22 mouse cellular contexts compared by ENCODE assay signal in genomic region chr12:99473406-99474133, GRCm38 (mm10).
DNase-seq lines count a peak whose midpoint lies in the region; ATAC-seq lines count a peak whose summit lies in the region.
"Had no signal": no experiment of that assay in that cellular context is flagged by ENCODE, and none has a peak within 500 bp of the region (broad histone marks: within the 10 kb centered on the region; RNA-seq: fewer than 3 reads in every experiment).

No protein-coding gene starts in this region.

- 81% methylated on average over 10 of the region's 10 CpGs for whole genome bisulfite sequencing in forebrain, embryonic 11.5 days
- 84% methylated on average over 10 of the region's 10 CpGs for WGBS in forebrain, embryonic 10.5 days
- WGBS in forebrain, embryonic 16.5 days = 43% methylated on average over 10 of the region's 10 CpGs

- H3K4me3 ChIP-seq in forebrain, embryonic 11.5 days (ENCODE audit: low read depth, low read length) = no peak overlapping the region
- H3K4me3 ChIP-seq in forebrain, embryonic 10.5 days = no peak overlapping the region
- no peak overlapping the region for H3K4me3 ChIP-seq in forebrain, embryonic 16.5 days (replicated peaks; ENCODE audit: low read length)
- H3K4me3 ChIP-seq: embryonic facial prominence, embryonic 10.5 days; erythroblast, embryonic 14.5 days; gastrocnemius, adult 2 months; heart, embryonic 15.5 days; layer of hippocampus, adult 2 months; megakaryocyte, embryonic 14.5 days; myocyte; neural tube, embryonic 15.5 days had no signal

- 0 out of 2 replicates have a peak, but pooled peaks have one; percentile 60 for ATAC-seq in forebrain, embryonic 11.5 days (replicated peaks; ENCODE audit: low FRiP score)
- peak; percentile 91 for ATAC-seq in forebrain, embryonic 16.5 days
- ATAC-seq: intestine, postnatal 0 days had no signal

- H3K4me2 ChIP-seq in forebrain, embryonic 11.5 days (ENCODE audit: low read depth, low read length, severe bottlenecking) = no peak overlapping the region
- peak overlapping the region; percentile 12; the same call in 1 of the 2 replicates for H3K4me2 ChIP-seq in forebrain, embryonic 16.5 days (ENCODE audit: low read length)
- H3K4me2 ChIP-seq: heart, embryonic 15.5 days; neural tube, embryonic 15.5 days had no signal

- no peaks in the 10 kb centered on the region for H3K4me1 ChIP-seq in forebrain, embryonic 11.5 days (replicated peaks; ENCODE audit: control insufficient read depth, insufficient read depth, low read length)
- H3K4me1 ChIP-seq in forebrain, embryonic 10.5 days = peaks cover 18% of the 10 kb centered on the region
- H3K4me1 ChIP-seq in forebrain, embryonic 16.5 days (replicated peaks; ENCODE audit: control insufficient read depth, insufficient read depth, low read length) = peaks cover 24% of the 10 kb centered on the region

- H3K9me3 ChIP-seq in forebrain, embryonic 11.5 days (ENCODE audit: control insufficient read depth, low read length) = no peaks in the 10 kb centered on the region
- H3K9me3 ChIP-seq in forebrain, embryonic 10.5 days = peaks cover 6% of the 10 kb centered on the region; the same call in 1 of the 2 replicates
- H3K9me3 ChIP-seq in forebrain, embryonic 16.5 days (ENCODE audit: control insufficient read depth, low read length) = no peaks in the 10 kb centered on the region
- H3K9me3 ChIP-seq: embryonic facial prominence, embryonic 10.5 days; heart, embryonic 15.5 days; neural tube, embryonic 15.5 days had no signal

- H3K36me3 ChIP-seq in forebrain, embryonic 11.5 days (ENCODE audit: control insufficient read depth, insufficient read depth, low read length) = no peaks in the 10 kb centered on the region
- H3K36me3 ChIP-seq in forebrain, embryonic 10.5 days (replicated peaks) = 0 out of 2 replicates have a peak, but pooled peaks cover 2% of the 10 kb centered on the region
- no peaks in the 10 kb centered on the region for H3K36me3 ChIP-seq in forebrain, embryonic 16.5 days (ENCODE audit: control insufficient read depth, insufficient read depth)
- H3K36me3 ChIP-seq: embryonic facial prominence, embryonic 10.5 days; heart, embryonic 15.5 days; neural tube, embryonic 15.5 days had no signal

- H3K27me3 ChIP-seq in forebrain, embryonic 11.5 days (ENCODE audit: control insufficient read depth, insufficient read depth, low read length) = no peaks in the 10 kb centered on the region
- H3K27me3 ChIP-seq in forebrain, embryonic 10.5 days (ENCODE audit: poor library complexity, severe bottlenecking) = no peaks in the 10 kb centered on the region
- no peaks in the 10 kb centered on the region for H3K27me3 ChIP-seq in forebrain, embryonic 16.5 days (replicated peaks; ENCODE audit: control insufficient read depth, insufficient read depth, low read length)
- H3K27me3 ChIP-seq: heart, embryonic 15.5 days; neural tube, embryonic 15.5 days had no signal

- H3K27ac ChIP-seq in forebrain, embryonic 11.5 days (ENCODE audit: low read depth, low read length) = no peak overlapping the region
- H3K27ac ChIP-seq in forebrain, embryonic 10.5 days = no peak overlapping the region
- H3K27ac ChIP-seq in forebrain, embryonic 16.5 days (ENCODE audit: low read length) = peak overlapping the region; percentile 83
- H3K27ac ChIP-seq: embryonic facial prominence, embryonic 10.5 days; gastrocnemius, adult 2 months; heart, embryonic 15.5 days; kidney, postnatal 0 days; layer of hippocampus, adult 2 months; neural tube, embryonic 15.5 days had no signal

- peak; percentile 58 for DNase-seq in forebrain, embryonic 11.5 days (ENCODE audit: low spot score)
- no peak for DNase-seq in forebrain, embryonic 10.5 days (ENCODE audit: extremely low spot score, low spot score)
- DNase-seq in left cerebral cortex, postnatal 25 days (ENCODE audit: low spot score in 2 of 2) = peak; percentile 47 to 75
- DNase-seq in left cerebral cortex, adult 18-20 months (ENCODE audit: low spot score in 2 of 2) = no peak
- DNase-seq in adrenal gland, postnatal 36 days = peak; percentile 11 to 42
- DNase-seq in gastrocnemius, postnatal 4 days (ENCODE audit: low spot score in 2 of 2) = no peak
- DNase-seq: cerebellum, adult 11-12 months; cerebellum, postnatal 36 days; gastrocnemius, adult 2 months; heart, adult 18-20 months; lung, postnatal 14 days; thymus, postnatal 4 days had no signal

- H3K9ac ChIP-seq in forebrain, embryonic 11.5 days (ENCODE audit: low read length) = no peak overlapping the region
- H3K9ac ChIP-seq in forebrain, embryonic 16.5 days (replicated peaks; ENCODE audit: low read depth, low read length) = no peak overlapping the region
- H3K9ac ChIP-seq: heart, embryonic 15.5 days; neural tube, embryonic 15.5 days had no signal

- intact Hi-C loops in left cerebral cortex, postnatal 25 days (cut with DNase I) = loop anchor here (5.0 kb wide), 1 partner anchor 351 kb away; no protein-coding TSS in a partner anchor

Comparison
In these comparisons a context has a peak if more than half of its experiments do, and no peak if none do; other contexts are left out.
1. DNase-seq: peak in forebrain, embryonic 11.5 days (single experiment), left cerebral cortex, postnatal 25 days (2 of 2) and adrenal gland, postnatal 36 days (2 of 2); none in forebrain, embryonic 10.5 days (single experiment), left cerebral cortex, adult 18-20 months (0 of 2) and gastrocnemius, postnatal 4 days (0 of 2).